Mouse (Mus musculus) hindbrain, embryonic 12.5 days (tissue): ENCODE data around the gene Slc17a6. TPM values are rescaled to one million over a fixed set of nuclear protein-coding genes. Genes with fewer than 3 reads are reported as not detected.

ENCODE experiments used
- ATAC-seq: fragments of 200-750 bp; cut with Nextera tagmentation; 2 replicates; pipeline ENCODE4 v1.8.0; 2017; ENCODE audit warnings: moderate TSS enrichment; ENCODE audit not compliant: low FRiP score
- H3K27ac ChIP-seq: fragments of 300-500 bp; sonication (generic); 2 replicates; pipeline ENCODE4 v1.5.1; 2016; ENCODE audit warnings: mild to moderate bottlenecking
- H3K27me3 ChIP-seq: fragments of 300-500 bp; sonication (generic); 2 replicates; pipeline ENCODE4 v1.6.1; 2016; ENCODE audit warnings: mild to moderate bottlenecking
- H3K36me3 ChIP-seq: fragments of 300-500 bp; sonication (generic); 2 replicates; pipeline ENCODE4 v1.6.1; 2016; ENCODE audit warnings: mild to moderate bottlenecking
- H3K4me1 ChIP-seq: fragments of 300-500 bp; sonication (generic); 2 replicates; pipeline ENCODE4 v1.6.1; 2016
- H3K4me2 ChIP-seq: fragments of 300-500 bp; sonication (generic); replicated peaks from 2 replicates; pipeline ENCODE4 v1.6.1; 2016; ENCODE audit warnings: mild to moderate bottlenecking
- H3K4me3 ChIP-seq: fragments of 300-500 bp; sonication (generic); 2 replicates; pipeline ENCODE4 v1.5.1; 2016; ENCODE audit warnings: mild to moderate bottlenecking
- H3K9ac ChIP-seq: fragments of 300-500 bp; sonication (generic); 2 replicates; pipeline ENCODE4 v1.6.1; 2016; ENCODE audit warnings: mild to moderate bottlenecking, moderate library complexity
- H3K9me3 ChIP-seq: fragments of 300-500 bp; sonication (generic); replicated peaks from 2 replicates; pipeline ENCODE4 v1.6.1; 2016; ENCODE audit warnings: mild to moderate bottlenecking
- WGBS: fragments of 180-500 bp; shearing (Covaris S2); methylation state at CpG from one replicate; pipeline ENCODE4 v1.1.7; 2016; 5-methylcytosine and 5-hydroxymethylcytosine counted together
- polyA plus RNA-seq: library from polyadenylated mRNA; unstranded; fragments of >200 nt; fragmentation: Nextera tagmentation; extraction: Ambion mirVana; gene quantifications from 2 replicates; pipeline ENCODE4 v1.2.1, GENCODE M21; 2016

The Slc17a6 gene
- polyA plus RNA-seq: 41.6 and 48.1 TPM in 2 replicates

GRCm38 (mm10) chr7:51621694-51622145, at the start of gene Slc17a6:
Gene Slc17a6, plus strand, starts transcription at chr7:51622006.
- Histone ChIP-seq H3K9me3 (no peaks in the 10 kb centered on the region), H3K4me2 (peak within 1 kb of the TSS; percentile 38), H3K4me3 (peak within 1 kb of the TSS; percentile 36), H3K36me3 (no peaks in the 10 kb centered on the region), H3K9ac (peak within 1 kb of the TSS; percentile 67), H3K27ac (peak within 1 kb of the TSS; percentile 95), H3K27me3 (peaks cover 55% of the 10 kb centered on the region), H3K4me1 (peaks cover under 1% of the 10 kb centered on the region; the same call in 1 of the 2 replicates)
- peak; percentile 32 for ATAC-seq
- WGBS: under 1% methylated on average over 23 of the region's 23 CpGs

- H3K4me2 ChIP-seq: no peak overlapping the region
- 86% methylated on average over 4 of the region's 4 CpGs for WGBS
- no peaks in the 10 kb centered on the region for H3K36me3 ChIP-seq
- no peak overlapping the region for H3K27ac ChIP-seq
- no peaks in the 10 kb centered on the region for H3K9me3 ChIP-seq
- H3K4me3 ChIP-seq: no peak overlapping the region
- no peak overlapping the region for H3K9ac ChIP-seq
- no peaks in the 10 kb centered on the region for H3K4me1 ChIP-seq
- no peaks in the 10 kb centered on the region for H3K27me3 ChIP-seq
- ATAC-seq: no peak
Observed at GRCm38 (mm10) chr7:51600021-51600420, 21.8 kb upstream of the Slc17a6 start.

- Histone ChIP-seq H3K4me3 (no peak overlapping the region), H3K27me3 (no peaks in the 10 kb centered on the region), H3K36me3 (no peaks in the 10 kb centered on the region), H3K9ac (no peak overlapping the region), H3K9me3 (no peaks in the 10 kb centered on the region), H3K4me2 (no peak overlapping the region), H3K27ac (no peak overlapping the region), H3K4me1 (no peaks in the 10 kb centered on the region)
- 90% methylated on average over 12 of the region's 12 CpGs for WGBS
- no peak for ATAC-seq
Observed at GRCm38 (mm10) chr7:51603741-51604140, 18.1 kb upstream of the Slc17a6 start.

GRCm38 (mm10) chr7:51614404-51614803, 7.4 kb upstream of the Slc17a6 start:
- Histone ChIP-seq H3K4me3 (no peak overlapping the region), H3K36me3 (no peaks in the 10 kb centered on the region), H3K27ac (no peak overlapping the region), H3K9ac (no peak overlapping the region), H3K27me3 (no peaks in the 10 kb centered on the region), H3K4me2 (no peak overlapping the region), H3K4me1 (no peaks in the 10 kb centered on the region), H3K9me3 (no peaks in the 10 kb centered on the region)
- 40% methylated on average over 5 of the region's 5 CpGs for WGBS
- ATAC-seq: no peak

GRCm38 (mm10) chr7:51617941-51618340, 3.9 kb upstream of the Slc17a6 start:
- Histone ChIP-seq H3K9me3 (no peaks in the 10 kb centered on the region), H3K36me3 (no peaks in the 10 kb centered on the region), H3K27ac (no peak overlapping the region), H3K4me3 (no peak overlapping the region), H3K27me3 (peaks cover 22% of the 10 kb centered on the region), H3K4me2 (no peak overlapping the region), H3K4me1 (no peaks in the 10 kb centered on the region), H3K9ac (no peak overlapping the region)
- ATAC-seq: no peak

GRCm38 (mm10) chr7:51618412-51618811, 3.4 kb upstream of the Slc17a6 start:
- Histone ChIP-seq H3K9me3 (no peaks in the 10 kb centered on the region), H3K4me2 (no peak overlapping the region), H3K27ac (no peak overlapping the region), H3K36me3 (no peaks in the 10 kb centered on the region), H3K4me3 (no peak overlapping the region), H3K4me1 (no peaks in the 10 kb centered on the region), H3K9ac (no peak overlapping the region), H3K27me3 (peaks cover 23% of the 10 kb centered on the region)
- WGBS: 36% methylated on average over 2 of the region's 2 CpGs
- ATAC-seq: no peak

- peaks cover 38% of the 10 kb centered on the region for H3K27me3 ChIP-seq
- H3K4me2 ChIP-seq: peak overlapping the region; percentile 21
- no peak overlapping the region for H3K27ac ChIP-seq
- no peaks in the 10 kb centered on the region for H3K9me3 ChIP-seq
- ATAC-seq: no peak
- H3K9ac ChIP-seq: no peak overlapping the region
- no peak overlapping the region for H3K4me3 ChIP-seq
- no peaks in the 10 kb centered on the region for H3K36me3 ChIP-seq
- no peaks in the 10 kb centered on the region for H3K4me1 ChIP-seq
- WGBS: 30% methylated on average over 1 of the region's 1 CpGs
Observed at GRCm38 (mm10) chr7:51619977-51620376, 1.8 kb upstream of the Slc17a6 start.

- peak overlapping the region; percentile 67 for H3K9ac ChIP-seq
- ATAC-seq: no peak
- H3K27me3 ChIP-seq: peaks cover 60% of the 10 kb centered on the region
- H3K4me2 ChIP-seq: peak overlapping the region; percentile 38
- H3K4me1 ChIP-seq: peaks cover 5% of the 10 kb centered on the region; the same call in 1 of the 2 replicates
- H3K36me3 ChIP-seq: no peaks in the 10 kb centered on the region
- no peaks in the 10 kb centered on the region for H3K9me3 ChIP-seq
- peak overlapping the region; percentile 36 for H3K4me3 ChIP-seq
- WGBS: 2% methylated on average over 18 of the region's 18 CpGs
- peak overlapping the region; percentile 95 for H3K27ac ChIP-seq
Observed at GRCm38 (mm10) chr7:51622196-51622595, 390 bp downstream of the Slc17a6 start.

GRCm38 (mm10) chr7:51622666-51623065, 860 bp downstream of the Slc17a6 start:
- Histone ChIP-seq H3K4me2 (peak overlapping the region; percentile 38; the same call in 1 of the 2 replicates), H3K4me1 (peaks cover 6% of the 10 kb centered on the region; the same call in 1 of the 2 replicates), H3K9ac (peak overlapping the region; percentile 67), H3K27me3 (peaks cover 63% of the 10 kb centered on the region), H3K9me3 (no peaks in the 10 kb centered on the region), H3K27ac (peak overlapping the region; percentile 95), H3K36me3 (no peaks in the 10 kb centered on the region), H3K4me3 (peak overlapping the region; percentile 36)
- no peak for ATAC-seq
- 4% methylated on average over 5 of the region's 5 CpGs for WGBS

- peak overlapping the region; percentile 84 for H3K27ac ChIP-seq
- H3K27me3 ChIP-seq: peaks cover 73% of the 10 kb centered on the region
- H3K36me3 ChIP-seq: no peaks in the 10 kb centered on the region
- WGBS: 0% methylated on average over 4 of the region's 4 CpGs
- no peaks in the 10 kb centered on the region for H3K9me3 ChIP-seq
- peak overlapping the region; percentile 47 for H3K4me2 ChIP-seq
- H3K9ac ChIP-seq: peak overlapping the region; percentile 65
- no peak for ATAC-seq
- H3K4me1 ChIP-seq: peaks cover 6% of the 10 kb centered on the region; the same call in 1 of the 2 replicates
- H3K4me3 ChIP-seq: peak overlapping the region; percentile 38
Observed at GRCm38 (mm10) chr7:51624336-51624897, 2.6 kb downstream of the Slc17a6 start.

GRCm38 (mm10) chr7:51625161-51625560, 3.4 kb downstream of the Slc17a6 start:
- peak overlapping the region; percentile 47 for H3K4me2 ChIP-seq
- no peaks in the 10 kb centered on the region for H3K36me3 ChIP-seq
- ATAC-seq: peak; percentile 20; the same call in 1 of the 2 replicates
- H3K9ac ChIP-seq: peak overlapping the region; percentile 65
- H3K4me3 ChIP-seq: peak overlapping the region; percentile 38
- peaks cover 6% of the 10 kb centered on the region; the same call in 1 of the 2 replicates for H3K4me1 ChIP-seq
- WGBS: 0% methylated on average over 23 of the region's 23 CpGs
- peaks cover 77% of the 10 kb centered on the region for H3K27me3 ChIP-seq
- H3K9me3 ChIP-seq: no peaks in the 10 kb centered on the region
- peak overlapping the region; percentile 84 for H3K27ac ChIP-seq

GRCm38 (mm10) chr7:51625591-51626255, 3.9 kb downstream of the Slc17a6 start:
- WGBS: 1% methylated on average over 11 of the region's 11 CpGs
- ATAC-seq: no peak

More at GRCm38 (mm10) chr7:51625591-51626255, 3.9 kb downstream of the Slc17a6 start:
- peak overlapping the region; percentile 47 for H3K4me2 ChIP-seq
- H3K27me3 ChIP-seq: peaks cover 77% of the 10 kb centered on the region
- peak overlapping the region; percentile 84 for H3K27ac ChIP-seq
- no peaks in the 10 kb centered on the region for H3K9me3 ChIP-seq
- H3K36me3 ChIP-seq: no peaks in the 10 kb centered on the region
- H3K4me1 ChIP-seq: peaks cover 6% of the 10 kb centered on the region; the same call in 1 of the 2 replicates
- H3K4me3 ChIP-seq: peak overlapping the region; percentile 38
- H3K9ac ChIP-seq: peak overlapping the region; percentile 65
